Mouse (Mus musculus) ES-Bruce4 (cell line): ENCODE data around the gene Ppp2r5c. TPM values are rescaled to one million over a fixed set of nuclear protein-coding genes. Genes with fewer than 3 reads are reported as not detected.

Experiments used
- H3K27ac ChIP-seq: 2 replicates; pipeline ENCODE4 v1.5.1; 2012; ENCODE audit warnings: low read length, inconsistent platforms; ENCODE audit not compliant: insufficient read depth
- H3K27me3 ChIP-seq: 2 replicates; pipeline ENCODE4 v1.6.1; 2012; ENCODE audit warnings: mild to moderate bottlenecking, low read length, inconsistent platforms; ENCODE audit not compliant: control insufficient read depth, poor library complexity, insufficient read depth, severe bottlenecking
- H3K36me3 ChIP-seq: 2 replicates; pipeline ENCODE4 v1.6.1; 2012; ENCODE audit warnings: inconsistent platforms, mild to moderate bottlenecking, low read length, moderate library complexity; ENCODE audit not compliant: control insufficient read depth, poor library complexity, insufficient read depth, severe bottlenecking
- H3K4me1 ChIP-seq: one replicate; pipeline ENCODE4 v1.8.1; 2011; ENCODE audit warnings: low read length; ENCODE audit not compliant: control insufficient read depth, insufficient read depth
- H3K4me3 ChIP-seq: 2 replicates; pipeline ENCODE4 v1.5.1; 2011; ENCODE audit warnings: low read depth, mild to moderate bottlenecking, low read length
- H3K9ac ChIP-seq: 2 replicates; pipeline ENCODE4 v1.6.1; 2012; ENCODE audit warnings: low read depth, mild to moderate bottlenecking, inconsistent platforms; ENCODE audit not compliant: poor library complexity, severe bottlenecking
- H3K9me3 ChIP-seq: replicated peaks from 2 replicates; pipeline ENCODE4 v1.6.1; 2012; ENCODE audit warnings: mild to moderate bottlenecking, low read length, inconsistent platforms; ENCODE audit not compliant: control insufficient read depth, poor library complexity, insufficient read depth, severe bottlenecking
- CTCF ChIP-seq: IDR thresholded peaks from one replicate; pipeline ENCODE4 v1.8.1; 2011; ENCODE audit warnings: low read depth, low read length
- EP300 ChIP-seq: IDR thresholded peaks from 2 replicates; pipeline ENCODE4 v1.6.1; 2011; ENCODE audit warnings: low read depth, low read length; ENCODE audit not compliant: insufficient read depth
- POLR2A ChIP-seq: IDR thresholded peaks from one replicate; pipeline ENCODE4 v1.8.1; 2011; ENCODE audit warnings: low read length; ENCODE audit not compliant: insufficient read depth
- polyA plus RNA-seq: library from polyadenylated mRNA; stranded (reverse); fragments of >200 nt; gene quantifications from 2 replicates; pipeline ENCODE4 v1.2.4, GENCODE M21; 2011; ENCODE audit warnings: low read depth; ENCODE audit not compliant: missing spikeins, insufficient read depth, insufficient read length

The Ppp2r5c gene
- polyA plus RNA-seq, 1 experiment: 223 TPM

GRCm38 (mm10) chr12:110426417-110427010, 20.4 kb upstream of the Ppp2r5c start:
- H3K4me1 ChIP-seq: no peaks in the 10 kb centered on the region
- H3K4me3 ChIP-seq: no peak overlapping the region
- H3K9me3 ChIP-seq: no peaks in the 10 kb centered on the region
- no peaks in the 10 kb centered on the region for H3K27me3 ChIP-seq
- H3K27ac ChIP-seq: no peak overlapping the region
- TF ChIP-seq POLR2A (no peak), EP300 (no peak)
- no peaks in the 10 kb centered on the region for H3K36me3 ChIP-seq
- no peak overlapping the region for H3K9ac ChIP-seq

GRCm38 (mm10) chr12:110429340-110429973, 17.5 kb upstream of the Ppp2r5c start:
- TF ChIP-seq EP300 (no peak), POLR2A (no peak), CTCF (no peak)
- H3K4me3 ChIP-seq: no peak overlapping the region
- H3K36me3 ChIP-seq: no peaks in the 10 kb centered on the region
- no peaks in the 10 kb centered on the region for H3K4me1 ChIP-seq
- no peaks in the 10 kb centered on the region for H3K9me3 ChIP-seq
- H3K27ac ChIP-seq: no peak overlapping the region
- H3K9ac ChIP-seq: no peak overlapping the region
- no peaks in the 10 kb centered on the region for H3K27me3 ChIP-seq

GRCm38 (mm10) chr12:110429990-110430389, 16.9 kb upstream of the Ppp2r5c start:
- Histone ChIP-seq H3K9me3 (no peaks in the 10 kb centered on the region), H3K4me3 (no peak overlapping the region), H3K9ac (no peak overlapping the region), H3K27ac (no peak overlapping the region), H3K36me3 (no peaks in the 10 kb centered on the region), H3K27me3 (no peaks in the 10 kb centered on the region), H3K4me1 (no peaks in the 10 kb centered on the region)
- TF ChIP-seq EP300 (no peak), CTCF (no peak), POLR2A (no peak)

- Histone ChIP-seq H3K27me3 (no peaks in the 10 kb centered on the region), H3K9ac (no peak overlapping the region), H3K4me3 (no peak overlapping the region), H3K4me1 (no peaks in the 10 kb centered on the region), H3K9me3 (no peaks in the 10 kb centered on the region), H3K36me3 (no peaks in the 10 kb centered on the region), H3K27ac (no peak overlapping the region)
- no peak for TF ChIP-seq EP300
- no peak for TF ChIP-seq POLR2A
These were observed 15.1 kb upstream of the Ppp2r5c start for GRCm38 (mm10) chr12:110431805-110432204.

GRCm38 (mm10) chr12:110436638-110437366, 10.1 kb upstream of the Ppp2r5c start:
- H3K4me1 ChIP-seq: no peaks in the 10 kb centered on the region
- no peak overlapping the region for H3K4me3 ChIP-seq
- no peaks in the 10 kb centered on the region for H3K36me3 ChIP-seq
- no peak overlapping the region for H3K27ac ChIP-seq
- no peaks in the 10 kb centered on the region; the same call in 1 of the 2 replicates for H3K9me3 ChIP-seq
- no peaks in the 10 kb centered on the region for H3K27me3 ChIP-seq
- TF ChIP-seq CTCF (no peak), POLR2A (no peak), EP300 (no peak)
- no peak overlapping the region for H3K9ac ChIP-seq

GRCm38 (mm10) chr12:110437367-110437703, 9.6 kb upstream of the Ppp2r5c start:
- Histone ChIP-seq H3K36me3 (no peaks in the 10 kb centered on the region), H3K4me1 (no peaks in the 10 kb centered on the region), H3K9me3 (no peaks in the 10 kb centered on the region; the same call in 1 of the 2 replicates), H3K27ac (no peak overlapping the region), H3K9ac (no peak overlapping the region), H3K4me3 (no peak overlapping the region), H3K27me3 (no peaks in the 10 kb centered on the region)
- no peak for TF ChIP-seq CTCF
- TF ChIP-seq EP300: no peak
- no peak for TF ChIP-seq POLR2A
